Mouse (Mus musculus) forebrain, postnatal 0 days (tissue): ENCODE measurements around the gene Mecr. TPM values are rescaled to one million over a fixed set of nuclear protein-coding genes. Genes with fewer than 3 reads are reported as not detected.
"Not testable (repeated sequence)": the region's sequence is repeated elsewhere in the genome, so short reads cannot be mapped to it uniquely, and the experiment has no call there.

ENCODE experiments used
- ATAC-seq: fragments of 200-750 bp; cut with Nextera tagmentation; 2 replicates; pipeline ENCODE4 v1.8.0; 2017; ENCODE audit warnings: mild to moderate bottlenecking, moderate library complexity
- DNase-seq: peaks from one replicate; pipeline ENCODE4 v3.0.0-alpha.2; 2015
- H3K27ac ChIP-seq: fragments of 300-500 bp; sonication (generic); 2 replicates; pipeline ENCODE4 v1.5.1; 2014; ENCODE audit warnings: low read depth, mild to moderate bottlenecking, antibody characterized with exemption, low read length, moderate library complexity, mixed read lengths
- H3K27me3 ChIP-seq: fragments of 300-500 bp; sonication (generic); 2 replicates; pipeline ENCODE4 v1.6.1; 2014; ENCODE audit warnings: mild to moderate bottlenecking, low read length, mixed read lengths; ENCODE audit not compliant: insufficient read depth
- H3K36me3 ChIP-seq: fragments of 300-500 bp; sonication (generic); 2 replicates; pipeline ENCODE4 v1.6.1; 2014; ENCODE audit warnings: mild to moderate bottlenecking, moderate library complexity; ENCODE audit not compliant: insufficient read depth
- H3K4me1 ChIP-seq: fragments of 300-500 bp; sonication (generic); 2 replicates; pipeline ENCODE4 v1.6.1; 2014; ENCODE audit warnings: antibody characterized with exemption; ENCODE audit not compliant: insufficient read depth
- H3K4me2 ChIP-seq: fragments of 300-500 bp; sonication (generic); 2 replicates; pipeline ENCODE4 v1.6.1; 2014; ENCODE audit warnings: low read depth, mild to moderate bottlenecking, moderate library complexity
- H3K4me3 ChIP-seq: fragments of 300-500 bp; sonication (generic); 2 replicates; pipeline ENCODE4 v1.5.1; 2014; ENCODE audit warnings: low read depth, low read length, mixed read lengths
- H3K9ac ChIP-seq: fragments of 300-500 bp; sonication (generic); 2 replicates; pipeline ENCODE4 v1.6.1; 2014; ENCODE audit warnings: mild to moderate bottlenecking
- H3K9me3 ChIP-seq: fragments of 300-500 bp; sonication (generic); 2 replicates; pipeline ENCODE4 v1.6.1; 2016; ENCODE audit warnings: low read length
- CTCF ChIP-seq: sonication (generic); IDR thresholded peaks from 2 replicates; pipeline ENCODE4 v1.5.1; 2016; ENCODE audit warnings: antibody characterized with exemption, control low read depth, low read depth
- WGBS: fragments of 180-500 bp; shearing (Covaris S2); extraction: QIAGEN DNeasy Blood & Tissue Kit; methylation state at CpG from one replicate; pipeline ENCODE4 v1.1.7; 2014; 5-methylcytosine and 5-hydroxymethylcytosine counted together
- polyA plus RNA-seq: library from polyadenylated mRNA; unstranded; fragments of >200 nt; fragmentation: Nextera tagmentation; extraction: Ambion mirVana; gene quantifications from 2 replicates; pipeline ENCODE4 v1.2.1, GENCODE M21; 2015
- total RNA-seq: library from RNA; depleted of rRNA; stranded (reverse); fragments of >200 nt; gene quantifications from 2 replicates; pipeline ENCODE4 v1.2.3, GENCODE M21; 2014; rRNA removed

The Mecr gene
- total RNA-seq: 20.3 and 22.2 TPM in 2 replicates
- 31.8 and 32.1 TPM in 2 replicates for polyA plus RNA-seq

- ATAC-seq: peak; percentile 91
- TF ChIP-seq CTCF: no peak
Observed at GRCm38 (mm10) chr4:131843290-131843743, at the start of gene Mecr. Gene Mecr (plus strand): TSS chr4:131843470.

GRCm38 (mm10) chr4:131796312-131797080 lies 46.8 kb upstream of the Mecr start:
- no peak for TF ChIP-seq CTCF
- Histone ChIP-seq H3K36me3 (no peaks in the 10 kb centered on the region), H3K27ac (no peak overlapping the region), H3K27me3 (no peaks in the 10 kb centered on the region), H3K4me2 (no peak overlapping the region), H3K9ac (no peak overlapping the region), H3K4me3 (no peak overlapping the region), H3K9me3 (no peaks in the 10 kb centered on the region), H3K4me1 (0 out of 2 replicates have a peak, but pooled peaks cover 2% of the 10 kb centered on the region)
- no peak for DNase-seq
- no peak for ATAC-seq
- 57% methylated on average over 14 of the region's 14 CpGs for WGBS

More at GRCm38 (mm10) chr4:131843290-131843743, at the start of gene Mecr:
- Histone ChIP-seq H3K4me1 (peaks cover 9% of the 10 kb centered on the region), H3K9me3 (no peaks in the 10 kb centered on the region), H3K27me3 (peaks cover 3% of the 10 kb centered on the region; the same call in 1 of the 2 replicates), H3K4me2 (peak within 1 kb of the TSS; percentile 93), H3K9ac (peak within 1 kb of the TSS; percentile 79), H3K36me3 (0 out of 2 replicates have a peak, but pooled peaks cover 4% of the 10 kb centered on the region), H3K4me3 (peak within 1 kb of the TSS; percentile 91), H3K27ac (no peak within 1 kb of the TSS)
- 1% methylated on average over 37 of the region's 37 CpGs for WGBS
- DNase-seq: peak; percentile 95

- Histone ChIP-seq H3K27ac (no peak overlapping the region), H3K4me1 (0 out of 2 replicates have a peak, but pooled peaks cover 2% of the 10 kb centered on the region), H3K4me2 (no peak overlapping the region), H3K9ac (no peak overlapping the region), H3K36me3 (no peaks in the 10 kb centered on the region), H3K9me3 (no peaks in the 10 kb centered on the region), H3K4me3 (no peak overlapping the region), H3K27me3 (no peaks in the 10 kb centered on the region)
- 45% methylated on average over 7 of the region's 7 CpGs for WGBS
- no peak for TF ChIP-seq CTCF
- DNase-seq (no peak), ATAC-seq (0 out of 2 replicates have a peak, but pooled peaks have one; percentile 45)
Observed at GRCm38 (mm10) chr4:131797483-131797882, 45.8 kb upstream of the Mecr start.

- ATAC-seq: no peak
- Histone ChIP-seq H3K9me3 (no peaks in the 10 kb centered on the region), H3K4me1 (0 out of 2 replicates have a peak, but pooled peaks cover 2% of the 10 kb centered on the region), H3K4me3 (no peak overlapping the region), H3K27ac (no peak overlapping the region), H3K9ac (no peak overlapping the region), H3K27me3 (no peaks in the 10 kb centered on the region), H3K4me2 (no peak overlapping the region), H3K36me3 (no peaks in the 10 kb centered on the region)
- DNase-seq: no peak
- no peak for TF ChIP-seq CTCF
- WGBS: 58% methylated on average over 12 of the region's 12 CpGs
Observed at GRCm38 (mm10) chr4:131797920-131798319, 45.4 kb upstream of the Mecr start.

GRCm38 (mm10) chr4:131798968-131799367 lies 44.3 kb upstream of the Mecr start:
- Histone ChIP-seq H3K4me2 (no peak overlapping the region), H3K27me3 (no peaks in the 10 kb centered on the region), H3K36me3 (no peaks in the 10 kb centered on the region), H3K4me3 (no peak overlapping the region), H3K27ac (no peak overlapping the region), H3K9me3 (no peaks in the 10 kb centered on the region), H3K4me1 (0 out of 2 replicates have a peak, but pooled peaks cover 2% of the 10 kb centered on the region), H3K9ac (no peak overlapping the region)
- no peak for TF ChIP-seq CTCF
- DNase-seq (no peak), ATAC-seq (no peak)
- 53% methylated on average over 3 of the region's 4 CpGs for WGBS

GRCm38 (mm10) chr4:131803846-131804245 lies 39.4 kb upstream of the Mecr start:
- no peak overlapping the region for H3K4me3 ChIP-seq
- no peak overlapping the region for H3K9ac ChIP-seq
- no peaks in the 10 kb centered on the region for H3K4me1 ChIP-seq
- H3K36me3 ChIP-seq: no peaks in the 10 kb centered on the region
- no peaks in the 10 kb centered on the region for H3K9me3 ChIP-seq
- no peak for DNase-seq
- WGBS: 88% methylated on average over 9 of the region's 9 CpGs
- ATAC-seq: no peak
- no peak overlapping the region for H3K4me2 ChIP-seq
- TF ChIP-seq CTCF: no peak
- H3K27ac ChIP-seq: no peak overlapping the region
- H3K27me3 ChIP-seq: no peaks in the 10 kb centered on the region

- not testable (repeated sequence) for H3K4me2 ChIP-seq, H3K27me3 ChIP-seq, H3K9ac ChIP-seq, H3K36me3 ChIP-seq, ATAC-seq, H3K4me1 ChIP-seq, H3K27ac ChIP-seq, H3K4me3 ChIP-seq, DNase-seq, H3K9me3 ChIP-seq
- over 99% methylated on average over 4 of the region's 6 CpGs for WGBS
Observed at GRCm38 (mm10) chr4:131804732-131805131, 38.5 kb upstream of the Mecr start.
